Mouse (Mus musculus) cerebellum, adult 9-10 months (tissue): ENCODE results near the gene Gm525.

Experiments used
- DNase-seq: peaks from one replicate; pipeline ENCODE4 v3.0.0; 2022

Gene Gm525

GRCm38 (mm10) chr11:89098930-89099329 lies 25.3 kb downstream of the Gm525 start:
- DNase-seq, result no peak

GRCm38 (mm10) chr11:89100403-89100802 lies 26.8 kb downstream of the Gm525 start:
- peak; percentile 86 for DNase-seq

GRCm38 (mm10) chr11:89100826-89101321 lies 27.2 kb downstream of the Gm525 start:
- DNase-seq, result no peak

- no peak for DNase-seq
Observed at GRCm38 (mm10) chr11:89103166-89103565, 29.5 kb downstream of the Gm525 start.

GRCm38 (mm10) chr11:89105211-89105610 lies 31.6 kb downstream of the Gm525 start:
- DNase-seq, result no peak

GRCm38 (mm10) chr11:89105823-89106222 lies 32.2 kb downstream of the Gm525 start:
- DNase-seq, result no peak

- no peak for DNase-seq
Observed at GRCm38 (mm10) chr11:89107180-89107807, 33.7 kb downstream of the Gm525 start.

GRCm38 (mm10) chr11:89124411-89124810 lies 50.8 kb downstream of the Gm525 start:
- no peak for DNase-seq

- DNase-seq, result no peak
Observed at GRCm38 (mm10) chr11:89130856-89131255, 57.2 kb downstream of the Gm525 start.

GRCm38 (mm10) chr11:89132406-89132805 lies 58.8 kb downstream of the Gm525 start:
- DNase-seq, result no peak

GRCm38 (mm10) chr11:89134211-89134610 lies 60.6 kb downstream of the Gm525 start:
- DNase-seq, result no peak

GRCm38 (mm10) chr11:89137915-89138314 lies 64.3 kb downstream of the Gm525 start:
- no peak for DNase-seq
